Comparison of ENCODE assay signal across 9 mouse cellular contexts in the genomic region with DNA sequence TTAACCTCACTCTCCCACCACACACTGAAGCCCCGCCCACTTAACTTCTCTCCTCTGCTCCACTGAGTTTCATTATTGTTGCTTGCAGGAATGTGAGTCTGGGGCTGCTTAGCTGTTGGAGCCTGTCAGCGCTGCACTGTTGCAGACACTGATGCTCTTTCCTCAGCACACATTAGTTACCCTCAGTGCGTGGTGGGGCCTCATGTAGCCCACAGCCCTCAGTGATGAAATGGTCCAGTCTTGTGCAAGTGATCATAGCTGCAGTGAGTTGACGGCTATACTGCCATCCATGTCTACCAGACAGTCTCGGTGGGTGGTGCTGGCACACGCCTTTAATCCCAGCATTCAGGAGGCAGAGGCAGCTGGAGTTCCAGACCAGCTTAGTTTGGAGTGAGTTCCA. TPM values are rescaled to one million over a fixed set of nuclear protein-coding genes. Genes with fewer than 3 reads are reported as not detected.
DNase-seq lines count a peak whose midpoint lies in the region; ATAC-seq lines count a peak whose summit lies in the region.
"Had no signal": no experiment of that assay in that cellular context is flagged by ENCODE, and none has a peak within 500 bp of the region (broad histone marks: within the 10 kb centered on the region; RNA-seq: fewer than 3 reads in every experiment).

No protein-coding gene starts in this region.

- no peak overlapping the region for H3K9ac ChIP-seq in embryonic facial prominence, embryonic 13.5 days

- WGBS in embryonic facial prominence, embryonic 13.5 days = 58% methylated on average over 6 of the region's 6 CpGs
- WGBS in embryonic facial prominence, embryonic 10.5 days = 83% methylated on average over 6 of the region's 6 CpGs

- H3K4me3 ChIP-seq in embryonic facial prominence, embryonic 13.5 days = no peak overlapping the region
- no peak overlapping the region for H3K4me3 ChIP-seq in embryonic facial prominence, embryonic 10.5 days
- peak overlapping the region; percentile 67 for H3K4me3 ChIP-seq in megakaryocyte, embryonic 14.5 days (replicated peaks)

- no peaks in the 10 kb centered on the region for H3K27me3 ChIP-seq in embryonic facial prominence, embryonic 13.5 days
- no peaks in the 10 kb centered on the region for H3K27me3 ChIP-seq in embryonic facial prominence, embryonic 10.5 days (replicated peaks; ENCODE audit: low read depth, poor library complexity, severe bottlenecking)
- no peaks in the 10 kb centered on the region for H3K27me3 ChIP-seq in megakaryocyte, embryonic 14.5 days (replicated peaks)

- H3K4me1 ChIP-seq in embryonic facial prominence, embryonic 13.5 days = peaks cover 8% of the 10 kb centered on the region
- no peaks in the 10 kb centered on the region; the same call in 1 of the 2 replicates for H3K4me1 ChIP-seq in embryonic facial prominence, embryonic 10.5 days
- H3K4me1 ChIP-seq in megakaryocyte, embryonic 14.5 days = peaks cover 55% of the 10 kb centered on the region

- no peak for DNase-seq in embryonic facial prominence, embryonic 10.5 days (ENCODE audit: low spot score)
- DNase-seq in layer of hippocampus, adult 9-11 months = peak; percentile 40
- DNase-seq in layer of hippocampus, adult 9-10 months (ENCODE audit: low spot score) = no peak
- DNase-seq in cerebellum, postnatal 25 days = peak; percentile 51 to 70
- no peak for DNase-seq in adipocyte (ENCODE audit: low spot score)
- DNase-seq in lung, postnatal 25 days (ENCODE audit: low spot score) = no peak

- ATAC-seq in embryonic facial prominence, embryonic 13.5 days (ENCODE audit: insufficient number of reproducible peaks, insufficient read depth, low FRiP score, low TSS enrichment, low read depth) = no peak
- ATAC-seq: lung, postnatal 0 days had no signal

- H3K4me2 ChIP-seq in embryonic facial prominence, embryonic 13.5 days = no peak overlapping the region

- peaks cover 36% of the 10 kb centered on the region for H3K36me3 ChIP-seq in embryonic facial prominence, embryonic 13.5 days
- H3K36me3 ChIP-seq in embryonic facial prominence, embryonic 10.5 days (replicated peaks) = peaks cover 64% of the 10 kb centered on the region
- peaks cover 57% of the 10 kb centered on the region for H3K36me3 ChIP-seq in megakaryocyte, embryonic 14.5 days (replicated peaks; ENCODE audit: low read length)

- H3K27ac ChIP-seq in embryonic facial prominence, embryonic 13.5 days = 0 out of 2 replicates have a peak overlapping the region, but pooled peaks have one; percentile 45
- no peak overlapping the region for H3K27ac ChIP-seq in embryonic facial prominence, embryonic 10.5 days (replicated peaks)

- no peaks in the 10 kb centered on the region for H3K9me3 ChIP-seq in embryonic facial prominence, embryonic 13.5 days
- no peaks in the 10 kb centered on the region for H3K9me3 ChIP-seq in embryonic facial prominence, embryonic 10.5 days
- H3K9me3 ChIP-seq in megakaryocyte, embryonic 14.5 days = no peaks in the 10 kb centered on the region

RNA-seq across cellular contexts. Expression of a gene that starts 8.7 kb away (rescaled TPM):
- polyA plus RNA-seq in embryonic facial prominence, embryonic 13.5 days (2015; fragmentation: Nextera tagmentation; extraction: Ambion mirVana) = 87.2 and 89.2 TPM in 2 replicates
- 73.1 and 79.1 TPM in 2 replicates for polyA plus RNA-seq in embryonic facial prominence, embryonic 10.5 days (2016; fragmentation: Nextera tagmentation; extraction: Ambion mirVana)
- polyA plus RNA-seq in megakaryocyte, embryonic 14.5 days (2012; ENCODE audit: insufficient read depth, low replicate concordance) = 2.3 and 14.2 TPM in 2 replicates

RNA-seq across cellular contexts. Expression of a gene that starts 20.1 kb away (rescaled TPM):
- 349 and 460 TPM in 2 replicates for polyA plus RNA-seq in embryonic facial prominence, embryonic 13.5 days (2015; fragmentation: Nextera tagmentation; extraction: Ambion mirVana)
- 567 and 585 TPM in 2 replicates for polyA plus RNA-seq in embryonic facial prominence, embryonic 10.5 days (2016; fragmentation: Nextera tagmentation; extraction: Ambion mirVana)
- 44.6 and 123 TPM in 2 replicates for polyA plus RNA-seq in megakaryocyte, embryonic 14.5 days (2012; ENCODE audit: insufficient read depth, low replicate concordance)

Comparison
In these comparisons a context has a peak if more than half of its experiments do, and no peak if none do; other contexts are left out.
1. DNase-seq: peak in layer of hippocampus, adult 9-11 months (single experiment) and cerebellum, postnatal 25 days (2 of 2); none in embryonic facial prominence, embryonic 10.5 days (single experiment), layer of hippocampus, adult 9-10 months (single experiment), adipocyte (single experiment) and lung, postnatal 25 days (single experiment).